Mouse (Mus musculus): Measurements from ENCODE around the gene Fgf2. TPM values are rescaled to one million over a fixed set of nuclear protein-coding genes. Genes with fewer than 3 reads are reported as not detected.

The Fgf2 gene
- total and polyA plus RNA-seq, 2 experiments from 2014 or later: 0.57 to 1.9 TPM

- no peak for TF ChIP-seq CTCF (IDR thresholded peaks at IDR 0.05)
- Histone ChIP-seq H3K4me1 (ENCODE audit: insufficient read depth, low read length) (no peaks in the 10 kb centered on the region), H3K27me3 (ENCODE audit: insufficient read depth, low read length) (no peaks in the 10 kb centered on the region), H3K36me3 (ENCODE audit: insufficient read depth, low read length) (no peaks in the 10 kb centered on the region), H3K4me2 (ENCODE audit: low read depth, low read length, poor library complexity, severe bottlenecking) (no peak overlapping the region), H3K27ac (ENCODE audit: low read depth, low read length) (no peak overlapping the region), H3K9ac (replicated peaks; ENCODE audit: low read length, poor library complexity, severe bottlenecking) (no peak overlapping the region), H3K9me3 (ENCODE audit: low read length) (no peaks in the 10 kb centered on the region), H3K4me3 (ENCODE audit: low read depth, low read length) (no peak overlapping the region)
- DNase-seq (ENCODE audit: low spot score) (no peak), ATAC-seq (ENCODE audit: low FRiP score) (no peak)
- WGBS: 78% methylated on average over 4 of the region's 4 CpGs
These were observed 17.0 kb downstream of the Fgf2 start for GRCm38 (mm10) chr3:37365144-37365543.

GRCm38 (mm10) chr3:37365976-37366375 is 17.8 kb downstream of the Fgf2 start:
- 52% methylated on average over 3 of the region's 3 CpGs for WGBS
- H3K4me1 ChIP-seq (ENCODE audit: insufficient read depth, low read length): no peaks in the 10 kb centered on the region
- ATAC-seq (ENCODE audit: low FRiP score): no peak

DNA sequence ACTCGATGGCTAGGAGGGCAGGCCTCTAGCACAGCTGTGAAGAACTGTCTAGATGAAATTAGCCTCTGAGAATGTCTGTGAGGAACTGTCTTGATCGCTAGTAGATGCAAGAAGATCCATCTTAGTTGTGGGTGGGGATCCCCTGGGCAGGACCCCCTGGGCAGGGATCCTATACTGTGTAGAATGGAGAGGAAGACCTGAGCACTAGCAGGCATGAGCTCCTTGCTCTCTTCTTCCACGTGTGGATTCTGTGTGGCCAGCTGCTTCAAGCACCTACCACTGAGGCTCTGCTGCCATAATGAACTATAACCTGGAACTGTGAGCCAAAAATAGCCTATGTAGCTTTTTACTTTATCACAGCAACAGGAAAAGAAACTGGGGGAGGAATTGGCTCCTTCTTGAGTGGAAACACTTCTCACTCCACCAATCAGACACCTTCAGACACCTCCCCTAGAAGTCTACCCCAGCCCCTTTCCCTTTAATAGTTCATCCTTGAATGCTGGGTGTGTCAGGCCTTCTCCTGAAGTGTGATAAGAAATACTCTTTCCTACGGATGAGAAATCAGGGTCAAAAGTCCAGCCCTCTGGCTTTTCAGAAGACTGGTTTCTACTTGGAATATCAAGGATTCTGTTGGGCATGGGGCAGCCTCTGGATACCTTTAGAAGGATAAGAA is 18.4 kb downstream of the Fgf2 start:
- Histone ChIP-seq H3K9me3 (ENCODE audit: low read length) (no peaks in the 10 kb centered on the region), H3K27me3 (ENCODE audit: insufficient read depth, low read length) (no peaks in the 10 kb centered on the region), H3K36me3 (ENCODE audit: insufficient read depth, low read length) (no peaks in the 10 kb centered on the region), H3K27ac (ENCODE audit: low read depth, low read length) (no peak overlapping the region), H3K9ac (replicated peaks; ENCODE audit: low read length, poor library complexity, severe bottlenecking) (no peak overlapping the region), H3K4me3 (ENCODE audit: low read depth, low read length) (no peak overlapping the region), H3K4me1 (ENCODE audit: insufficient read depth, low read length) (no peaks in the 10 kb centered on the region), H3K4me2 (ENCODE audit: low read depth, low read length, poor library complexity, severe bottlenecking) (no peak overlapping the region)
- 69% methylated on average over 4 of the region's 4 CpGs for WGBS
- ATAC-seq (ENCODE audit: low FRiP score): no peak
- TF ChIP-seq CTCF (IDR thresholded peaks at IDR 0.05): no peak
- no peak for DNase-seq (ENCODE audit: low spot score)

More at GRCm38 (mm10) chr3:37365976-37366375, 17.8 kb downstream of the Fgf2 start:
- Histone ChIP-seq H3K36me3 (ENCODE audit: insufficient read depth, low read length) (no peaks in the 10 kb centered on the region), H3K4me3 (ENCODE audit: low read depth, low read length) (no peak overlapping the region), H3K9me3 (ENCODE audit: low read length) (no peaks in the 10 kb centered on the region), H3K9ac (replicated peaks; ENCODE audit: low read length, poor library complexity, severe bottlenecking) (no peak overlapping the region), H3K27me3 (ENCODE audit: insufficient read depth, low read length) (no peaks in the 10 kb centered on the region), H3K27ac (ENCODE audit: low read depth, low read length) (no peak overlapping the region), H3K4me2 (ENCODE audit: low read depth, low read length, poor library complexity, severe bottlenecking) (no peak overlapping the region)
- TF ChIP-seq CTCF (IDR thresholded peaks at IDR 0.05): no peak
- no peak for DNase-seq (ENCODE audit: low spot score)

- Histone ChIP-seq H3K36me3 (ENCODE audit: insufficient read depth, low read length) (no peaks in the 10 kb centered on the region), H3K27me3 (ENCODE audit: insufficient read depth, low read length) (no peaks in the 10 kb centered on the region), H3K9ac (replicated peaks; ENCODE audit: low read length, poor library complexity, severe bottlenecking) (no peak overlapping the region), H3K4me1 (ENCODE audit: insufficient read depth, low read length) (no peaks in the 10 kb centered on the region), H3K4me3 (ENCODE audit: low read depth, low read length) (no peak overlapping the region), H3K4me2 (ENCODE audit: low read depth, low read length, poor library complexity, severe bottlenecking) (no peak overlapping the region), H3K9me3 (ENCODE audit: low read length) (no peaks in the 10 kb centered on the region), H3K27ac (ENCODE audit: low read depth, low read length) (no peak overlapping the region)
- DNase-seq (ENCODE audit: low spot score) (no peak), ATAC-seq (ENCODE audit: low FRiP score) (no peak)
- TF ChIP-seq CTCF (IDR thresholded peaks at IDR 0.05): no peak
- WGBS: 77% methylated on average over 4 of the region's 4 CpGs
These were observed 22.3 kb downstream of the Fgf2 start for GRCm38 (mm10) chr3:37370407-37370806.

DNA sequence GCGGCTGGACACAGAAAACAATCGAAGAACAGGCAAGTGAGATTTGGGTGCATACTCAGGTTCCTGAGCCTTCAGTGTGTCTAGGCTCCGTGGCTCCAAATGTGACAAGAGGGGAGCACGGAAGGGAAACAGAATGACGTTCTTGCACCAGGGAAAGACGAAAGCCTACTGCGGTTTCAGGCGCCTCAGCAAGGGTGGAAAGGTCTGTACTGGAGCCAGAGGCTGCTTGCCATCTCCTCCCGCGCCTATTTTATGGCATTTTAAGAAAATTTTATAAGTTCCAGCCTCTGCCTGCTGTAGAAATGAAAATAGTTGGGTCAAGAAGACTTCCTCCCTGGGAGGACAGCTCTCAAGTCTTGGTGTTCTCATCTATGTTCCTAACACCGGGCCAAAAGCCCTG is 25.6 kb downstream of the Fgf2 start:
- no peak for TF ChIP-seq CTCF (IDR thresholded peaks at IDR 0.05)
- Histone ChIP-seq H3K4me2 (ENCODE audit: low read depth, low read length, poor library complexity, severe bottlenecking) (no peak overlapping the region), H3K4me3 (ENCODE audit: low read depth, low read length) (no peak overlapping the region), H3K4me1 (ENCODE audit: insufficient read depth, low read length) (no peaks in the 10 kb centered on the region), H3K36me3 (ENCODE audit: insufficient read depth, low read length) (no peaks in the 10 kb centered on the region), H3K9ac (replicated peaks; ENCODE audit: low read length, poor library complexity, severe bottlenecking) (no peak overlapping the region), H3K27ac (ENCODE audit: low read depth, low read length) (no peak overlapping the region), H3K9me3 (ENCODE audit: low read length) (no peaks in the 10 kb centered on the region), H3K27me3 (ENCODE audit: insufficient read depth, low read length) (no peaks in the 10 kb centered on the region)
- ATAC-seq (ENCODE audit: low FRiP score): no peak
- WGBS: 91% methylated on average over 11 of the region's 11 CpGs
- no peak for DNase-seq (ENCODE audit: low spot score)

DNA sequence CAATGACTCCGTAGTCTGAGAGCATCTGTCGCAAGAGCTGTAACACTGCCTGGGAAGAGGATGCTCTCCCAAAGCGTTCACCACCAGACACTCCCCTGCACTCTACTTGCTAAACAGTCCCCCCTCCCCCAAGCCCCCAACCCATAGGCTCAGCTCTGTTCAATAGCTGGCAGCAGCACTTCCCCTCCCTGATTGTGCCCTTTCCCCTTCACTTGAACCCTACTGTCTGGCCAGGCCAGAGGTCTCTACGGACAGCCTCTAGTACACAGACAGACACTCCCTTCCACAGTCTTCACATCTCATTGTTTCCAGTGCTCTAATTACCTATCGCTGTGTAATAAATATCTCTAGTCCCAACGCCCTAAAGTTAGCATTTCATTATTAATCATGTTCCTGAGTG is 29.8 kb downstream of the Fgf2 start:
- no peak overlapping the region for H3K27ac ChIP-seq (ENCODE audit: low read depth, low read length)
- H3K36me3 ChIP-seq (ENCODE audit: insufficient read depth, low read length): no peaks in the 10 kb centered on the region
- H3K27me3 ChIP-seq (ENCODE audit: insufficient read depth, low read length): no peaks in the 10 kb centered on the region
- H3K4me1 ChIP-seq (ENCODE audit: insufficient read depth, low read length): no peaks in the 10 kb centered on the region
- no peaks in the 10 kb centered on the region for H3K9me3 ChIP-seq (ENCODE audit: low read length)
- no peak overlapping the region for H3K4me3 ChIP-seq (ENCODE audit: low read depth, low read length)
- H3K4me2 ChIP-seq (ENCODE audit: low read depth, low read length, poor library complexity, severe bottlenecking): no peak overlapping the region
- DNase-seq (ENCODE audit: low spot score) (no peak), ATAC-seq (ENCODE audit: low FRiP score) (no peak; the same call in 1 of the 2 replicates)
- no peak for TF ChIP-seq CTCF (IDR thresholded peaks at IDR 0.05)
- no peak overlapping the region for H3K9ac ChIP-seq (replicated peaks; ENCODE audit: low read length, poor library complexity, severe bottlenecking)
- 79% methylated on average over 6 of the region's 6 CpGs for WGBS

Data from midbrain, postnatal 0 days (tissue).